Mouse (Mus musculus) cerebellum, adult 2 months (tissue): Measurements from ENCODE around the gene Hist2h3c1.

Experiments used
- CTCF ChIP-seq: fragments of 200-500 bp; IDR thresholded peaks from 2 replicates; pipeline ENCODE4 v1.5.1; 2011; ENCODE audit warnings: low read depth, mild to moderate bottlenecking, control low read depth, low read length, moderate library complexity, borderline replicate concordance; ENCODE audit not compliant: insufficient read depth
- POLR2A ChIP-seq: fragments of 200-500 bp; IDR thresholded peaks from 2 replicates; pipeline ENCODE4 v1.6.1; 2011; ENCODE audit warnings: low read length, control low read depth, borderline replicate concordance; ENCODE audit not compliant: insufficient read depth

DNA sequence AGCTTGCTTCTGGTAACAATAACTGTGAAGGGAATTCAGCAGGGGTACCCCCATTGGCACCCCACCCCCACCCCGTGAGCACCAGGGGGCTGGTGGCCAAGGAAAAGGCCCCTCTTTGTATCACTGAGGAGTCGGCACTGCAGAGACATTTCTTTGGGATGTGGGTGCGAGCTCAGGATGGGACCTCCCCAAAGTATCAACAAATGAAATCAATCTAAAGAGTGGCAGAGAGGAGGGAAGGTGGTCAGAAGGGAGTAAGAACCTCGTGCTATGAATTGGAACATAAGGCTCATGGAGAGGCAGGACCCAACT lies 2.5 kb downstream of the Hist2h3c1 start:
- TF ChIP-seq CTCF (no peak), POLR2A (no peak)
